Mouse (Mus musculus) C2C12 (cell line): ENCODE data around the gene Kncn.

ENCODE experiments used
- CEBPB ChIP-seq: IDR thresholded peaks from one replicate; pipeline ENCODE4 v1.6.1; 2011; ENCODE audit warnings: low read depth, mild to moderate bottlenecking, control low read depth, moderate library complexity
- CTCF ChIP-seq: IDR thresholded peaks from one replicate; pipeline ENCODE4 v1.5.1; 2011; ENCODE audit not compliant: control insufficient read depth, insufficient read depth, insufficient read length
- FOSL1 ChIP-seq: IDR thresholded peaks from one replicate; pipeline ENCODE4 v1.8.0; 2011; ENCODE audit warnings: mild to moderate bottlenecking, low read length; ENCODE audit not compliant: poor library complexity, insufficient read depth, severe bottlenecking
- MAX ChIP-seq: IDR thresholded peaks from one replicate; pipeline ENCODE4 v1.6.1; 2011; ENCODE audit warnings: mild to moderate bottlenecking, control low read depth
- MYOD1 ChIP-seq: IDR thresholded peaks from one replicate; pipeline ENCODE4 v1.6.1; 2011; ENCODE audit warnings: low read depth; ENCODE audit not compliant: control insufficient read depth, insufficient read length
- MYOG ChIP-seq: IDR thresholded peaks from one replicate; pipeline ENCODE4 v1.6.1; 2011; ENCODE audit not compliant: control insufficient read depth, insufficient read length; ENCODE audit errors: extremely low read depth
- USF1 ChIP-seq: IDR thresholded peaks from one replicate; pipeline ENCODE4 v1.6.1; 2011; ENCODE audit warnings: low read depth, mild to moderate bottlenecking, control low read depth, moderate library complexity

GRCm38 (mm10) chr4:115863880-115864279 is 20.3 kb upstream of the Kncn start:
- TF ChIP-seq CTCF: no peak
- TF ChIP-seq CEBPB: no peak
- TF ChIP-seq MYOG: no peak
- no peak for TF ChIP-seq USF1
- no peak for TF ChIP-seq MAX
- TF ChIP-seq FOSL1: no peak
- no peak for TF ChIP-seq MYOD1
